Mouse (Mus musculus) ES-E14 (cell line): ENCODE results near the gene Gnas.

Experiments used
- CHD2 ChIP-seq: IDR thresholded peaks from 2 replicates; pipeline ENCODE4 v1.6.1; 2014; ENCODE audit warnings: mild to moderate bottlenecking, low read depth, low read length, inconsistent platforms
- HCFC1 ChIP-seq: IDR thresholded peaks from 2 replicates; pipeline ENCODE4 v1.6.1; 2012; ENCODE audit warnings: low read length, inconsistent platforms, borderline replicate concordance; ENCODE audit not compliant: insufficient read depth
- MAFK ChIP-seq: IDR thresholded peaks from 2 replicates; pipeline ENCODE4 v1.6.1; 2014; ENCODE audit warnings: mild to moderate bottlenecking, low read depth, low read length, inconsistent platforms; ENCODE audit not compliant: insufficient read depth
- ZC3H11A ChIP-seq: IDR thresholded peaks from 2 replicates; pipeline ENCODE4 v1.6.1; 2012; ENCODE audit warnings: low read depth, mild to moderate bottlenecking, inconsistent platforms, low read length, borderline replicate concordance
- ZNF384 ChIP-seq: IDR thresholded peaks from 2 replicates; pipeline ENCODE4 v1.6.1; 2012; ENCODE audit warnings: low read depth, low read length, inconsistent platforms

- no peak for TF ChIP-seq ZC3H11A
- no peak for TF ChIP-seq HCFC1
- no peak for TF ChIP-seq ZNF384
- TF ChIP-seq CHD2, result no peak
- TF ChIP-seq MAFK, result no peak
Measured at GRCm38 (mm10) chr2:174300666-174301065, 16.5 kb downstream of the Gnas start.
